Comparison of ENCODE assay signal across 9 mouse cellular contexts in the genomic region with DNA sequence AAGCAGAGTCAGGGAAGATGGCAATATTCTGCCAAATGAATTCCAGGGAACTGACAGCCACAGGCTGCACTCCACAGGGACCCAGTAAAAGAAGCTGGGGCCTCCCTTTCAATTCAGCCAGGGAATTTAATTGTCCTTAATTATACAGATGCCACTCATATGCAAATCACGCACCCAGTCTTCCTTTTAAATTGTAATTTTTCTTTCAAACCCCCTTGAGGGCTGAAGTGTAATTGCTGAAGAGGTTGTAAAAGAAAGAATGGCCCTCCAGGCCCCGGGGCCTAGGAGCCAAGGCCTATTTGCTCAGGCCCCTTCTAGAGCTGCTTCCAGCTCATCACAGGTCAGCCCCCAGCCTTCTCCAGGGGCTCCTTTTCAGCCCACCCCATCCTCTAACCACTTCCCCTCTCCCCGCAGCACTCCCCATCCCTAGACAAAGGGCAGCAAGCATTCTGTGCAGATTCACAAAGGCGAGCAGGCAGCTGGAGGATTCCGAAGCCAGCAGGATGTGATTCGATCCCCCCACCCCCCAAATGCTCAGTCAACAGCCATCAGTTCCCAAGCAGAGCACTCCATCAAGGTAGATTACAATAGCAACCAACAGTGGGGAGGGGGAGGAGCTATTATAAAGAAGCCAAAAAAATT. TPM values are rescaled to one million over a fixed set of nuclear protein-coding genes. Genes with fewer than 3 reads are reported as not detected.
DNase-seq lines count a peak whose midpoint lies in the region; ATAC-seq and TF ChIP-seq lines count a peak whose summit lies in the region.
"Had no signal": no experiment of that assay in that cellular context is flagged by ENCODE, and none has a peak within 500 bp of the region (broad histone marks: within the 10 kb centered on the region; RNA-seq: fewer than 3 reads in every experiment).

No protein-coding gene starts in this region.

- peak; percentile 98 for TF ChIP-seq EP300 in ES-Bruce4 (IDR thresholded peaks at IDR 0.05; ENCODE audit: insufficient read depth, low read depth, low read length)

- no peak for TF ChIP-seq POLR2A in ES-Bruce4 (IDR thresholded peaks at IDR 0.05; ENCODE audit: insufficient read depth, low read length)

- 50% methylated on average over 6 of the region's 6 CpGs for WGBS in heart, embryonic 12.5 days
- WGBS in embryonic facial prominence, embryonic 15.5 days = 15% methylated on average over 6 of the region's 6 CpGs
- WGBS in limb, embryonic 15.5 days = 21% methylated on average over 6 of the region's 6 CpGs

- DNase-seq in heart, postnatal 14 days = no peak
- DNase-seq in spleen, adult 12 weeks (ENCODE audit: low spot score) = no peak
- no peak for DNase-seq in urinary bladder, postnatal 4 days (ENCODE audit: low spot score in 2 of 2)
- DNase-seq: gastrocnemius, postnatal 25 days had no signal

- no peaks in the 10 kb centered on the region for H3K9me3 ChIP-seq in heart, embryonic 12.5 days (replicated peaks)
- H3K9me3 ChIP-seq in ES-Bruce4 (replicated peaks; ENCODE audit: control insufficient read depth, insufficient read depth, low read length, poor library complexity, severe bottlenecking) = peaks cover 4% of the 10 kb centered on the region; the same call in 1 of the 2 replicates
- no peaks in the 10 kb centered on the region for H3K9me3 ChIP-seq in embryonic facial prominence, embryonic 15.5 days (replicated peaks)
- H3K9me3 ChIP-seq in limb, embryonic 15.5 days = no peaks in the 10 kb centered on the region

- intact Hi-C loops in heart, postnatal 14 days (cut with DNase I) = no loop called here

- TF ChIP-seq CTCF in ES-Bruce4 (IDR thresholded peaks at IDR 0.05; ENCODE audit: low read depth, low read length) = no peak

- H3K4me1 ChIP-seq in heart, embryonic 12.5 days (replicated peaks) = peaks cover 31% of the 10 kb centered on the region
- peaks cover 11% of the 10 kb centered on the region for H3K4me1 ChIP-seq in ES-Bruce4 (ENCODE audit: control insufficient read depth, insufficient read depth, low read length)
- peaks cover 49% of the 10 kb centered on the region for H3K4me1 ChIP-seq in embryonic facial prominence, embryonic 15.5 days
- H3K4me1 ChIP-seq in limb, embryonic 15.5 days = peaks cover 51% of the 10 kb centered on the region

- no peaks in the 10 kb centered on the region for H3K27me3 ChIP-seq in heart, embryonic 12.5 days (replicated peaks)
- no peaks in the 10 kb centered on the region for H3K27me3 ChIP-seq in ES-Bruce4 (ENCODE audit: control insufficient read depth, insufficient read depth, low read length, poor library complexity, severe bottlenecking)
- no peaks in the 10 kb centered on the region for H3K27me3 ChIP-seq in embryonic facial prominence, embryonic 15.5 days
- no peaks in the 10 kb centered on the region for H3K27me3 ChIP-seq in limb, embryonic 15.5 days

- no peak overlapping the region for H3K4me2 ChIP-seq in heart, embryonic 12.5 days
- no peak overlapping the region for H3K4me2 ChIP-seq in embryonic facial prominence, embryonic 15.5 days (replicated peaks)
- no peak overlapping the region for H3K4me2 ChIP-seq in limb, embryonic 15.5 days

- H3K9ac ChIP-seq in heart, embryonic 12.5 days = 0 out of 2 replicates have a peak overlapping the region, but pooled peaks have one; percentile 5
- no peak overlapping the region for H3K9ac ChIP-seq in ES-Bruce4 (ENCODE audit: low read depth, poor library complexity, severe bottlenecking)
- no peak overlapping the region for H3K9ac ChIP-seq in embryonic facial prominence, embryonic 15.5 days
- H3K9ac ChIP-seq in limb, embryonic 15.5 days = no peak overlapping the region

- no peak for ATAC-seq in heart, embryonic 12.5 days (ENCODE audit: insufficient number of reproducible peaks, low FRiP score)
- peak; percentile 32; the same call in 1 of the 2 replicates for ATAC-seq in embryonic facial prominence, embryonic 15.5 days (ENCODE audit: insufficient number of reproducible peaks, low FRiP score, low TSS enrichment, low read depth)
- ATAC-seq in limb, embryonic 15.5 days (ENCODE audit: insufficient number of reproducible peaks, low FRiP score, low TSS enrichment, low read depth) = no peak
- no peak for ATAC-seq in inflammation-experienced regulatory T-cells, adult 6 months

- no peak overlapping the region for H3K27ac ChIP-seq in heart, embryonic 12.5 days (ENCODE audit: poor library complexity, severe bottlenecking)
- peak overlapping the region; percentile 81 for H3K27ac ChIP-seq in ES-Bruce4 (ENCODE audit: insufficient read depth, low read length)
- H3K27ac ChIP-seq in embryonic facial prominence, embryonic 15.5 days (replicated peaks) = no peak overlapping the region
- 0 out of 2 replicates have a peak overlapping the region, but pooled peaks have one; percentile 3 for H3K27ac ChIP-seq in limb, embryonic 15.5 days

- no peaks in the 10 kb centered on the region for H3K36me3 ChIP-seq in heart, embryonic 12.5 days
- no peaks in the 10 kb centered on the region for H3K36me3 ChIP-seq in ES-Bruce4 (ENCODE audit: control insufficient read depth, insufficient read depth, low read length, poor library complexity, severe bottlenecking)
- H3K36me3 ChIP-seq in embryonic facial prominence, embryonic 15.5 days = no peaks in the 10 kb centered on the region
- no peaks in the 10 kb centered on the region for H3K36me3 ChIP-seq in limb, embryonic 15.5 days

- no peak overlapping the region for H3K4me3 ChIP-seq in heart, embryonic 12.5 days
- H3K4me3 ChIP-seq in ES-Bruce4 (ENCODE audit: low read depth, low read length) = no peak overlapping the region
- H3K4me3 ChIP-seq in embryonic facial prominence, embryonic 15.5 days (replicated peaks) = no peak overlapping the region
- no peak overlapping the region for H3K4me3 ChIP-seq in limb, embryonic 15.5 days

RNA-seq across cellular contexts. Expression of gene Tmem131l, which starts 59.6 kb away (rescaled TPM):
- polyA plus RNA-seq in heart, embryonic 12.5 days (2016; fragmentation: Nextera tagmentation; extraction: Ambion mirVana) = 26.9 and 27.4 TPM in 2 replicates
- 10 to 100 TPM; 31.4 to 33.6 TPM for total RNA-seq in heart, postnatal 14 days (2021)
- 42.8 and 51.5 TPM in 2 replicates for polyA plus RNA-seq in ES-Bruce4 (2011; ENCODE audit: insufficient read depth, insufficient read length, low read depth, missing spikeins)
- polyA plus RNA-seq in embryonic facial prominence, embryonic 15.5 days (2015; fragmentation: Nextera tagmentation; extraction: Ambion mirVana) = 56.8 and 60.5 TPM in 2 replicates
- 47.9 and 51.4 TPM in 2 replicates for polyA plus RNA-seq in limb, embryonic 15.5 days (2015; fragmentation: Nextera tagmentation; extraction: Ambion mirVana)
- polyA plus RNA-seq in inflammation-experienced regulatory T-cells, adult 6 months (2017; shearing (Covaris generic)) = 10 to 100 TPM; 34.7 to 39.7 (median 36.1) TPM

Comparison
In these comparisons a context has a peak if more than half of its experiments do, and no peak if none do; other contexts are left out.
1. H3K27ac ChIP-seq: peak in ES-Bruce4 (single experiment) and limb, embryonic 15.5 days (single experiment); none in heart, embryonic 12.5 days (single experiment) and embryonic facial prominence, embryonic 15.5 days (single experiment).